Mouse (Mus musculus) thymus, adult 2 months (tissue): ENCODE data around the gene Lamc3.

ENCODE experiments used
- CTCF ChIP-seq: fragments of 200-500 bp; IDR thresholded peaks from 2 replicates; pipeline ENCODE4 v1.5.1; 2012; ENCODE audit warnings: mild to moderate bottlenecking, control low read depth, low read length, moderate library complexity, borderline replicate concordance; ENCODE audit not compliant: control insufficient read depth, poor library complexity, insufficient read depth; ENCODE audit errors: extremely low read depth
- POLR2A ChIP-seq: fragments of 200-500 bp; IDR thresholded peaks from 2 replicates; pipeline ENCODE4 v1.6.1; 2012; ENCODE audit warnings: mild to moderate bottlenecking, low read length, control low read depth, moderate library complexity; ENCODE audit not compliant: control insufficient read depth, poor library complexity, insufficient read depth; ENCODE audit errors: extremely low read depth

GRCm38 (mm10) chr2:31963491-31963890 is 76.4 kb downstream of the Lamc3 start:
- TF ChIP-seq CTCF = no peak
- TF ChIP-seq POLR2A = no peak
